Mouse (Mus musculus) forebrain, postnatal 0 days (tissue): ENCODE results near the gene Runx1. TPM values are rescaled to one million over a fixed set of nuclear protein-coding genes. Genes with fewer than 3 reads are reported as not detected.

Experiments used
- ATAC-seq: fragments of 200-750 bp; cut with Nextera tagmentation; 2 replicates; pipeline ENCODE4 v1.8.0; 2017; ENCODE audit warnings: mild to moderate bottlenecking, moderate library complexity
- DNase-seq: peaks from one replicate; pipeline ENCODE4 v3.0.0-alpha.2; 2015
- H3K27ac ChIP-seq: fragments of 300-500 bp; sonication (generic); 2 replicates; pipeline ENCODE4 v1.5.1; 2014; ENCODE audit warnings: low read depth, mild to moderate bottlenecking, antibody characterized with exemption, low read length, moderate library complexity, mixed read lengths
- H3K27me3 ChIP-seq: fragments of 300-500 bp; sonication (generic); 2 replicates; pipeline ENCODE4 v1.6.1; 2014; ENCODE audit warnings: mild to moderate bottlenecking, low read length, mixed read lengths; ENCODE audit not compliant: insufficient read depth
- H3K36me3 ChIP-seq: fragments of 300-500 bp; sonication (generic); 2 replicates; pipeline ENCODE4 v1.6.1; 2014; ENCODE audit warnings: mild to moderate bottlenecking, moderate library complexity; ENCODE audit not compliant: insufficient read depth
- H3K4me1 ChIP-seq: fragments of 300-500 bp; sonication (generic); 2 replicates; pipeline ENCODE4 v1.6.1; 2014; ENCODE audit warnings: antibody characterized with exemption; ENCODE audit not compliant: insufficient read depth
- H3K4me2 ChIP-seq: fragments of 300-500 bp; sonication (generic); 2 replicates; pipeline ENCODE4 v1.6.1; 2014; ENCODE audit warnings: low read depth, mild to moderate bottlenecking, moderate library complexity
- H3K4me3 ChIP-seq: fragments of 300-500 bp; sonication (generic); 2 replicates; pipeline ENCODE4 v1.5.1; 2014; ENCODE audit warnings: low read depth, low read length, mixed read lengths
- H3K9ac ChIP-seq: fragments of 300-500 bp; sonication (generic); 2 replicates; pipeline ENCODE4 v1.6.1; 2014; ENCODE audit warnings: mild to moderate bottlenecking
- H3K9me3 ChIP-seq: fragments of 300-500 bp; sonication (generic); 2 replicates; pipeline ENCODE4 v1.6.1; 2016; ENCODE audit warnings: low read length
- CTCF ChIP-seq: sonication (generic); IDR thresholded peaks from 2 replicates; pipeline ENCODE4 v1.5.1; 2016; ENCODE audit warnings: antibody characterized with exemption, control low read depth, low read depth
- WGBS: fragments of 180-500 bp; shearing (Covaris S2); extraction: QIAGEN DNeasy Blood & Tissue Kit; methylation state at CpG from one replicate; pipeline ENCODE4 v1.1.7; 2014; 5-methylcytosine and 5-hydroxymethylcytosine counted together
- polyA plus RNA-seq: library from polyadenylated mRNA; unstranded; fragments of >200 nt; fragmentation: Nextera tagmentation; extraction: Ambion mirVana; gene quantifications from 2 replicates; pipeline ENCODE4 v1.2.1, GENCODE M21; 2015
- total RNA-seq: library from RNA; depleted of rRNA; stranded (reverse); fragments of >200 nt; gene quantifications from 2 replicates; pipeline ENCODE4 v1.2.3, GENCODE M21; 2014

Runx1 gene
- total and polyA plus RNA-seq, 2 experiments from 2014 or later, result 0.46 to 1.2 TPM

- Histone ChIP-seq H3K27ac (no peak overlapping the region), H3K4me2 (peak overlapping the region; percentile 11; the same call in 1 of the 2 replicates), H3K4me1 (no peaks in the 10 kb centered on the region), H3K36me3 (no peaks in the 10 kb centered on the region), H3K27me3 (no peaks in the 10 kb centered on the region), H3K9ac (no peak overlapping the region), H3K4me3 (no peak overlapping the region), H3K9me3 (no peaks in the 10 kb centered on the region)
- ATAC-seq (peak; percentile 73), DNase-seq (peak; percentile 39)
- peak; percentile 21; the same call in 1 of the 2 replicates for TF ChIP-seq CTCF
- 41% methylated on average over 26 of the region's 26 CpGs for WGBS
Observed at GRCm38 (mm10) chr16:92845244-92846225, 19.6 kb upstream of the Runx1 start.

- ATAC-seq, result no peak
- H3K9me3 ChIP-seq, result no peaks in the 10 kb centered on the region
- H3K36me3 ChIP-seq, result no peaks in the 10 kb centered on the region
- H3K4me2 ChIP-seq, result no peak overlapping the region
- no peaks in the 10 kb centered on the region for H3K4me1 ChIP-seq
- no peak for TF ChIP-seq CTCF
- DNase-seq, result no peak
- H3K9ac ChIP-seq, result no peak overlapping the region
- H3K4me3 ChIP-seq, result no peak overlapping the region
- H3K27ac ChIP-seq, result no peak overlapping the region
- H3K27me3 ChIP-seq, result no peaks in the 10 kb centered on the region
Observed at GRCm38 (mm10) chr16:92838709-92839108, 12.8 kb upstream of the Runx1 start.

- TF ChIP-seq CTCF, result no peak
- no peak for DNase-seq
- 74% methylated on average over 2 of the region's 2 CpGs for whole genome bisulfite sequencing
- ATAC-seq, result no peak
- no peaks in the 10 kb centered on the region for H3K4me1 ChIP-seq
- H3K9ac ChIP-seq, result no peak overlapping the region
- no peaks in the 10 kb centered on the region for H3K36me3 ChIP-seq
- H3K4me3 ChIP-seq, result no peak overlapping the region
- no peaks in the 10 kb centered on the region; the same call in 1 of the 2 replicates for H3K27me3 ChIP-seq
- H3K27ac ChIP-seq, result no peak overlapping the region
- no peak overlapping the region for H3K4me2 ChIP-seq
- H3K9me3 ChIP-seq, result no peaks in the 10 kb centered on the region
Observed at GRCm38 (mm10) chr16:92831341-92831740, 5.4 kb upstream of the Runx1 start.

GRCm38 (mm10) chr16:92830479-92830878 lies 4.5 kb upstream of the Runx1 start:
- no peak overlapping the region for H3K27ac ChIP-seq
- no peak overlapping the region for H3K4me3 ChIP-seq
- WGBS, result 36% methylated on average over 14 of the region's 14 CpGs
- H3K9me3 ChIP-seq, result no peaks in the 10 kb centered on the region
- H3K9ac ChIP-seq, result no peak overlapping the region
- no peaks in the 10 kb centered on the region; the same call in 1 of the 2 replicates for H3K27me3 ChIP-seq
- no peak for DNase-seq
- no peaks in the 10 kb centered on the region for H3K4me1 ChIP-seq
- no peak overlapping the region for H3K4me2 ChIP-seq
- H3K36me3 ChIP-seq, result no peaks in the 10 kb centered on the region
- TF ChIP-seq CTCF, result no peak
- no peak for ATAC-seq

- WGBS, result 24% methylated on average over 8 of the region's 8 CpGs
- Histone ChIP-seq H3K4me1 (no peaks in the 10 kb centered on the region), H3K4me3 (no peak overlapping the region), H3K27me3 (no peaks in the 10 kb centered on the region; the same call in 1 of the 2 replicates), H3K4me2 (no peak overlapping the region), H3K27ac (no peak overlapping the region), H3K36me3 (no peaks in the 10 kb centered on the region), H3K9me3 (no peaks in the 10 kb centered on the region), H3K9ac (no peak overlapping the region)
- ATAC-seq, result no peak
- no peak for TF ChIP-seq CTCF
- DNase-seq, result no peak
Observed at GRCm38 (mm10) chr16:92828308-92828862, 2.4 kb upstream of the Runx1 start.

GRCm38 (mm10) chr16:92827663-92828307 lies 1.8 kb upstream of the Runx1 start:
- TF ChIP-seq CTCF, result peak; percentile 31; the same call in 1 of the 2 replicates
- ATAC-seq, result no peak
- Histone ChIP-seq H3K9ac (no peak overlapping the region), H3K4me1 (no peaks in the 10 kb centered on the region), H3K4me2 (no peak overlapping the region), H3K27me3 (no peaks in the 10 kb centered on the region; the same call in 1 of the 2 replicates), H3K27ac (no peak overlapping the region), H3K9me3 (no peaks in the 10 kb centered on the region), H3K36me3 (no peaks in the 10 kb centered on the region), H3K4me3 (no peak overlapping the region)
- 54% methylated on average over 7 of the region's 7 CpGs for WGBS
- no peak for DNase-seq
